Mouse (Mus musculus) intestine, embryonic 14.5 days (tissue): ENCODE results near the gene Ciapin1. TPM values are rescaled to one million over a fixed set of nuclear protein-coding genes. Genes with fewer than 3 reads are reported as not detected.
A peak's percentile ranks its signal among the peaks of the same experiment; 100 is the strongest.

Experiments used
- ATAC-seq: fragments of 200-750 bp; cut with Nextera tagmentation; replicated peaks from 2 replicates; pipeline ENCODE4 v1.8.0; 2017; ENCODE audit warnings: low read depth, moderate number of reproducible peaks, moderate TSS enrichment, moderate library complexity; ENCODE audit not compliant: low FRiP score, low TSS enrichment
- DNase-seq: peaks from one replicate; pipeline ENCODE4 v3.0.0-alpha.2; 2018; ENCODE audit warnings: low spot score
- H3K27ac ChIP-seq: fragments of 300-500 bp; sonication (generic); 2 replicates; pipeline ENCODE4 v1.5.1; 2014; ENCODE audit warnings: low read depth, mild to moderate bottlenecking, control low read depth
- H3K27me3 ChIP-seq: fragments of 300-500 bp; sonication (generic); replicated peaks from 2 replicates; pipeline ENCODE4 v1.6.1; 2014; ENCODE audit warnings: low read length, control low read depth; ENCODE audit not compliant: control insufficient read depth, insufficient read depth
- H3K36me3 ChIP-seq: fragments of 300-500 bp; sonication (generic); 2 replicates; pipeline ENCODE4 v1.6.1; 2014; ENCODE audit warnings: low read length, control low read depth; ENCODE audit not compliant: control insufficient read depth, insufficient read depth
- H3K4me1 ChIP-seq: fragments of 300-500 bp; sonication (generic); replicated peaks from 2 replicates; pipeline ENCODE4 v1.6.1; 2014; ENCODE audit warnings: low read length, control low read depth, mixed read lengths; ENCODE audit not compliant: control insufficient read depth, insufficient read depth
- H3K4me2 ChIP-seq: fragments of 300-500 bp; sonication (generic); 2 replicates; pipeline ENCODE4 v1.6.1; 2014; ENCODE audit warnings: low read length
- H3K4me3 ChIP-seq: fragments of 300-500 bp; sonication (generic); 2 replicates; pipeline ENCODE4 v1.5.1; 2014; ENCODE audit warnings: low read depth, low read length, control low read depth, mixed read lengths
- H3K9ac ChIP-seq: fragments of 300-500 bp; sonication (generic); 2 replicates; pipeline ENCODE4 v1.6.1; 2014; ENCODE audit warnings: mild to moderate bottlenecking, low read length
- H3K9me3 ChIP-seq: fragments of 300-500 bp; sonication (generic); 2 replicates; pipeline ENCODE4 v1.6.1; 2016; ENCODE audit warnings: low read length, control low read depth; ENCODE audit not compliant: control insufficient read depth
- WGBS: fragments of 180-500 bp; shearing (Covaris S2); extraction: QIAGEN DNeasy Blood & Tissue Kit; methylation state at CpG from one replicate; pipeline ENCODE4 v1.1.7; 2014; 5-methylcytosine and 5-hydroxymethylcytosine counted together
- polyA plus RNA-seq: library from polyadenylated mRNA; unstranded; fragments of >200 nt; fragmentation: Nextera tagmentation; extraction: Ambion mirVana; gene quantifications from 2 replicates; pipeline ENCODE4 v1.2.1, GENCODE M21; 2014

The Ciapin1 gene
- polyA plus RNA-seq, 1 experiment from 2014 or later: 94.9 TPM

DNA sequence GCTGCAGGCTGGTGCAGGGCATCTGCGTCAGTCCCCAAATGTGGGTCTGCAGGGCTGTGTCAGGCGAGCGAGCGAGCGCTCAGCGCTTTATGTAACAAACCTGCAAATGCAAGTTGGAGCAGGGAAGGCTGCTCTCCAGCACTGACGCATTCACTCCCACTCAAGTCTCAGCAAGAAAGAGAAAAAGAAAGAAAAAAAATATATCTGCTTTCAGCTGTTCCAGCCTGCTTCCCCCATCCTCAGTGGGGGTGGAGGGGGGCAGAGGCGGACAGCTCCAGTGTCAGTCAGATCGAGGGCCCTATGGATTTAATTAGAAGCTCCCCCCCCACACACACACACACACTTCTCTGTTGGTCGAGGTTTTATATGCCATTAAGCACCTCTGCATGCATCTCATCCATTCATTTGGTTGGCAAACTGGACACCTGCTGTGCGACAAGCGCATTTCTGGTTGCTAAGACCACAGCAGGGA is 64.4 kb downstream of the Ciapin1 start:
- Histone ChIP-seq H3K9me3 (no peaks in the 10 kb centered on the region), H3K36me3 (no peaks in the 10 kb centered on the region), H3K4me1 (peaks cover 21% of the 10 kb centered on the region), H3K27ac (no peak overlapping the region), H3K4me2 (no peak overlapping the region), H3K4me3 (no peak overlapping the region), H3K27me3 (peaks cover 44% of the 10 kb centered on the region), H3K9ac (no peak overlapping the region)
- DNase-seq (no peak), ATAC-seq (no peak)
- 33% methylated on average over 12 of the region's 12 CpGs for whole genome bisulfite sequencing

DNA sequence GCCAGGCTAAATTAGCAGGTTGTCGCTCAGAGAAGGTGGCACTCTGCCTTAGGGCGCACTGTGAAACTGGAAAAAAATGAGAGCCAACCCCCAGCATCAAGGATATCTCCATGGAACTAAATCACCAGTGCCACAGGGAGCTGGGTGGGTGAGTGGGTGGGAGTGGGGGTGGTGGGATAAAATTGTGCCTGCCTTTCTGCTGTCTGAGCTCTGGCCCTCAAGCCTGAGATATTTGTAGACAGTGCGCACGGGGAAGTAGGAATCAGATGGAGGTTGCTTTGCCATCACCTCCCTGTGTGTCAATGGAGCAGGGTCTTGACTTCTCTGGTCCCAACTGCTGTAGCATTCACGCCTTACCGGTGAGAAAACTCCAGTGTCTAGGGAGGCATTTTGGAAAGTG is 65.1 kb downstream of the Ciapin1 start:
- Histone ChIP-seq H3K4me2 (peak overlapping the region; percentile 57; the same call in 1 of the 2 replicates), H3K9me3 (no peaks in the 10 kb centered on the region), H3K36me3 (no peaks in the 10 kb centered on the region), H3K4me3 (no peak overlapping the region), H3K4me1 (peaks cover 14% of the 10 kb centered on the region), H3K9ac (no peak overlapping the region), H3K27ac (no peak overlapping the region), H3K27me3 (peaks cover 44% of the 10 kb centered on the region)
- no peak for DNase-seq
- WGBS: 49% methylated on average over 6 of the region's 6 CpGs
- ATAC-seq: no peak

DNA sequence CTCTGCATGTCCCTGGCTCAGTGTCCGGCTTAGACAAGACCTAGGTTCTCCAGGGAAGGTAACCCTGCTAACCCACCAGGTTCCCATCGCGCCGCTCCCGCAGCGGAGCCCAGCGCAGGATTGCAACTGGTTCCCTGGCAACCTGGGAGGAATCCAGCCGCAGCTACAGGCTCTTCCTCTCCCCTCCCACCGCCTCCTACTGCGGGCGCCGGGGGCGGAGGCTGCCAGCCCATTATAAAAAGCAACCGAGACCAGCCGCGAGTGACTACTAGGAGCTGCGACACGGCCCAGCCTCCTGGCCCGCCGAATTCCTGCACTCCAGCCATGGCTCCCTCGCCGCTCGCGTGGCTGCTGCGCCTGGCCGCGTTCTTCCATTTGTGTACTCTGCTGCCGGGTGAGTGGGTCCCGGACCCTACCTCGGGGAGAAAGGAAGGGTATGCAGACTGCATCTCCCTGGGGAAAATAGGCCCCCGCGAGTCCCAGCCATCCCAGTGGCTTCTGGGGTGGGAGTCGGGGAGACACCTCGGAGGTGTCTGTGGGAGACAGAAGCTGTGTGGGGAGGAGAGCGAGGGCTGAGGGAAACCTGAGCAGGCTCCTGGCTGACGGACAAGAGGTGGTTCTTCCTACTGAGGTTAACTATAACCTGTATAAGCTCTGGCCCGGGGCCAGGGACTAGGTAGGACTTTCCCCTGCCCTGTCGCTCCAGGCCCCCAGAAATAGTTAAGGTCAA is 66.1 kb downstream of the Ciapin1 start, which contains the start of gene Cx3cl1:
TSS of gene Cx3cl1 (plus strand) at position 69 of the 730 bp plus-strand sequence.
- WGBS: under 1% methylated on average over 38 of the region's 38 CpGs
- Histone ChIP-seq H3K27ac (no peak within 1 kb of the TSS), H3K27me3 (peaks cover 44% of the 10 kb centered on the region), H3K9ac (peak within 1 kb of the TSS; percentile 20), H3K4me1 (peaks cover 13% of the 10 kb centered on the region), H3K4me3 (peak within 1 kb of the TSS; percentile 37), H3K4me2 (peak within 1 kb of the TSS; percentile 57), H3K36me3 (no peaks in the 10 kb centered on the region), H3K9me3 (no peaks in the 10 kb centered on the region)
- peak; percentile 70 for ATAC-seq
- DNase-seq: peak; percentile 83

DNA sequence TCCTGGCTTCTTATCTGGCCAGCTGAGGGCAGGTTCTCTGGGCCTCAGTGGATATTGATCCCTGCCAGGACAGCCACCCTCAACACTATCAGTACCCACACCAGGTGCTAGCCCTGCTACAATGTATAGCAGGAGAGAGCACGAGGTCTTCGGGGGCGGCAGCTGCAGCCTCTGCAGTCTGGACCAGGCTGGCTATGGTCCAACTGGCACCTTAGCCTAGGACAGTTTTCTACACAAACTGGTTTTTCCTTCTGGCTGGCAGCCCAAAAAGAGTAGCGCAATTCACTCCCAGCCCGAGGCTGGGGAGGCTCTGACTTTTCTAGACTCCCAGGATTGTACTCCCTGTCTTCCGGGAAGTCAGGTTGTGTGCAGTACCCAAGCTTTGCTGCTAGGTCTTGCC is 67.2 kb downstream of the Ciapin1 start:
- ATAC-seq: peak; percentile 30; the same call in 1 of the 2 replicates
- Histone ChIP-seq H3K27ac (no peak overlapping the region), H3K4me3 (no peak overlapping the region), H3K27me3 (peaks cover 44% of the 10 kb centered on the region), H3K9ac (no peak overlapping the region), H3K36me3 (no peaks in the 10 kb centered on the region), H3K4me2 (no peak overlapping the region), H3K9me3 (no peaks in the 10 kb centered on the region), H3K4me1 (peaks cover 13% of the 10 kb centered on the region)
- DNase-seq: peak; percentile 56
- 35% methylated on average over 6 of the region's 6 CpGs for WGBS

Other genes starting within 250 kb of the Ciapin1 start
- 27.9 and 33.0 TPM in 2 replicates for gene Rspry1, start 236.4 kb downstream of the Ciapin1 start, polyA plus RNA-seq
- 55.6 and 64.2 TPM in 2 replicates for gene Fam192a, start 236.4 kb downstream of the Ciapin1 start, polyA plus RNA-seq
- 53.5 and 61.0 TPM in 2 replicates for gene Arl2bp, start 171.8 kb downstream of the Ciapin1 start, polyA plus RNA-seq
- 41.0 and 45.1 TPM in 2 replicates for gene Pllp, start 142.1 kb downstream of the Ciapin1 start, polyA plus RNA-seq
- not detected in 2 replicates for gene Ccl22, start 92.8 kb downstream of the Ciapin1 start, polyA plus RNA-seq
- 7.2 and 10.8 TPM in 2 replicates for gene Cx3cl1, start 66.3 kb downstream of the Ciapin1 start, polyA plus RNA-seq
- not detected in 2 replicates for gene Ccl17, start 27.9 kb downstream of the Ciapin1 start, polyA plus RNA-seq
- 81.6 and 83.4 TPM in 2 replicates for gene Coq9, start within 50 bp of the Ciapin1 start, polyA plus RNA-seq
- gene Polr2c, start 19.1 kb upstream of the Ciapin1 start, polyA plus RNA-seq: 160 and 171 TPM in 2 replicates
- gene Dok4, start 38.0 kb upstream of the Ciapin1 start, polyA plus RNA-seq: 24.1 and 27.7 TPM in 2 replicates
- 27.5 and 28.2 TPM in 2 replicates for gene Ccdc102a, start 79.7 kb upstream of the Ciapin1 start, polyA plus RNA-seq
- 1.4 and 2.0 TPM in 2 replicates for gene Adgrg5, start 85.3 kb upstream of the Ciapin1 start, polyA plus RNA-seq
- gene Adgrg1, start 136.4 kb upstream of the Ciapin1 start, polyA plus RNA-seq: 23.6 and 26.5 TPM in 2 replicates
- gene Adgrg3, start 179.3 kb upstream of the Ciapin1 start, polyA plus RNA-seq: 3.2 and 3.6 TPM in 2 replicates
- not detected in 2 replicates for gene Drc7, start 216.7 kb upstream of the Ciapin1 start, polyA plus RNA-seq
- gene Katnb1, start 242.8 kb upstream of the Ciapin1 start, polyA plus RNA-seq: 18.5 and 20.5 TPM in 2 replicates